In genomic region chr12:8364321-8364838, GRCm38 (mm10) we compare ENCODE assay signal across 10 mouse cellular contexts. TPM values are rescaled to one million over a fixed set of nuclear protein-coding genes. Genes with fewer than 3 reads are reported as not detected.
DNase-seq lines count a peak whose midpoint lies in the region; ATAC-seq lines count a peak whose summit lies in the region.
"Had no signal": no experiment of that assay in that cellular context is flagged by ENCODE, and none has a peak within 500 bp of the region (broad histone marks: within the 10 kb centered on the region; RNA-seq: fewer than 3 reads in every experiment).

No protein-coding gene starts in this region.

- H3K36me3 ChIP-seq in embryonic facial prominence, embryonic 11.5 days (replicated peaks; ENCODE audit: control insufficient read depth, insufficient read depth, low read depth, low read length) = no peaks in the 10 kb centered on the region
- H3K36me3 ChIP-seq in hindbrain, embryonic 15.5 days = no peaks in the 10 kb centered on the region
- H3K36me3 ChIP-seq in heart, embryonic 10.5 days = no peaks in the 10 kb centered on the region
- H3K36me3 ChIP-seq: heart, embryonic 15.5 days had no signal

- H3K9ac ChIP-seq in embryonic facial prominence, embryonic 11.5 days (replicated peaks; ENCODE audit: low read length) = no peak overlapping the region
- H3K9ac ChIP-seq in hindbrain, embryonic 15.5 days = no peak overlapping the region
- H3K9ac ChIP-seq: heart, embryonic 15.5 days; liver, embryonic 14.5 days had no signal

- H3K27ac ChIP-seq in embryonic facial prominence, embryonic 11.5 days (replicated peaks; ENCODE audit: low read depth, low read length) = no peak overlapping the region
- H3K27ac ChIP-seq in hindbrain, embryonic 15.5 days (replicated peaks) = no peak overlapping the region
- no peak overlapping the region for H3K27ac ChIP-seq in heart, embryonic 10.5 days
- H3K27ac ChIP-seq: heart, embryonic 15.5 days; liver, embryonic 14.5 days had no signal

- H3K27me3 ChIP-seq in embryonic facial prominence, embryonic 11.5 days (ENCODE audit: control insufficient read depth, insufficient read depth, low read length) = no peaks in the 10 kb centered on the region
- H3K27me3 ChIP-seq in hindbrain, embryonic 15.5 days = no peaks in the 10 kb centered on the region
- no peaks in the 10 kb centered on the region for H3K27me3 ChIP-seq in heart, embryonic 10.5 days (ENCODE audit: insufficient read depth, poor library complexity, severe bottlenecking)
- H3K27me3 ChIP-seq: heart, embryonic 15.5 days had no signal

- peak; percentile 92 for ATAC-seq in embryonic facial prominence, embryonic 11.5 days (replicated peaks; ENCODE audit: insufficient number of reproducible peaks, low FRiP score, low TSS enrichment, low read depth)
- ATAC-seq in hindbrain, embryonic 15.5 days (ENCODE audit: low FRiP score, low read depth) = peak; percentile 80

- peaks cover 4% of the 10 kb centered on the region; the same call in 1 of the 2 replicates for H3K4me1 ChIP-seq in embryonic facial prominence, embryonic 11.5 days (ENCODE audit: control insufficient read depth, insufficient read depth, low read length)
- H3K4me1 ChIP-seq in hindbrain, embryonic 15.5 days (replicated peaks) = peaks cover 6% of the 10 kb centered on the region; the same call in 1 of the 2 replicates
- H3K4me1 ChIP-seq in heart, embryonic 10.5 days = 0 out of 2 replicates have a peak, but pooled peaks cover 11% of the 10 kb centered on the region
- H3K4me1 ChIP-seq: heart, embryonic 15.5 days had no signal

- H3K4me3 ChIP-seq in embryonic facial prominence, embryonic 11.5 days (ENCODE audit: low read depth, low read length) = no peak overlapping the region
- no peak overlapping the region for H3K4me3 ChIP-seq in hindbrain, embryonic 15.5 days
- H3K4me3 ChIP-seq in heart, embryonic 10.5 days = no peak overlapping the region
- H3K4me3 ChIP-seq: heart, embryonic 15.5 days had no signal

- H3K9me3 ChIP-seq in embryonic facial prominence, embryonic 11.5 days (replicated peaks; ENCODE audit: control insufficient read depth, low read length) = no peaks in the 10 kb centered on the region
- no peaks in the 10 kb centered on the region for H3K9me3 ChIP-seq in hindbrain, embryonic 15.5 days
- no peaks in the 10 kb centered on the region for H3K9me3 ChIP-seq in heart, embryonic 10.5 days
- H3K9me3 ChIP-seq: heart, embryonic 15.5 days had no signal

- no peak overlapping the region for H3K4me2 ChIP-seq in embryonic facial prominence, embryonic 11.5 days (ENCODE audit: low read depth, low read length)
- H3K4me2 ChIP-seq in hindbrain, embryonic 15.5 days = no peak overlapping the region
- H3K4me2 ChIP-seq: heart, embryonic 15.5 days had no signal

- WGBS in embryonic facial prominence, embryonic 11.5 days = 11% methylated on average over 6 of the region's 6 CpGs
- WGBS in hindbrain, embryonic 15.5 days = 10% methylated on average over 6 of the region's 6 CpGs
- WGBS in heart, embryonic 10.5 days = 60% methylated on average over 6 of the region's 6 CpGs

- DNase-seq in frontal cortex, adult 2 months (ENCODE audit: extremely low spot score in 1 of 2, low spot score in 1 of 2) = peak; percentile 43 to 48
- no peak for DNase-seq in frontal cortex, postnatal 14 days (ENCODE audit: low spot score in 2 of 2)
- DNase-seq in embryonic facial prominence, embryonic 11.5 days (ENCODE audit: low spot score) = peak; percentile 43
- DNase-seq in neural tube, embryonic 10.5 days (ENCODE audit: extremely low spot score, low spot score) = peak; percentile 77
- DNase-seq in urinary bladder, adult 18-20 months (ENCODE audit: low spot score in 2 of 2) = no peak
- no peak for DNase-seq in B cell, adult 2 months
- DNase-seq in heart, embryonic 10.5 days (ENCODE audit: low spot score) = no peak

RNA-seq across cellular contexts. Expression of gene Hs1bp3, which starts 51.1 kb away (rescaled TPM):
- 12.8 and 13.5 TPM in 2 replicates for polyA plus RNA-seq in frontal cortex, adult 2 months (2012; rRNA removed)
- 9.6 and 11.7 TPM in 2 replicates for polyA plus RNA-seq in embryonic facial prominence, embryonic 11.5 days (2014; fragmentation: Nextera tagmentation; extraction: Ambion mirVana)
- 10.2 and 10.8 TPM in 2 replicates for polyA plus RNA-seq in hindbrain, embryonic 15.5 days (2015; fragmentation: Nextera tagmentation; extraction: Ambion mirVana)
- polyA plus RNA-seq in heart, embryonic 10.5 days (2016; fragmentation: Nextera tagmentation; extraction: Ambion mirVana) = 15.2 and 19.8 TPM in 2 replicates

Comparison
In these comparisons a context has a peak if more than half of its experiments do, and no peak if none do; other contexts are left out.
1. DNase-seq: peak in frontal cortex, adult 2 months (2 of 2), embryonic facial prominence, embryonic 11.5 days (single experiment) and neural tube, embryonic 10.5 days (single experiment); none in frontal cortex, postnatal 14 days (0 of 2), urinary bladder, adult 18-20 months (0 of 2), B cell, adult 2 months (0 of 2) and heart, embryonic 10.5 days (single experiment).